Mouse (Mus musculus): ENCODE measurements around the gene Gm4450.
"Not testable (repeated sequence)": the region's sequence is repeated elsewhere in the genome, so short reads cannot be mapped to it uniquely, and the experiment has no call there.

Gene Gm4450

DNA sequence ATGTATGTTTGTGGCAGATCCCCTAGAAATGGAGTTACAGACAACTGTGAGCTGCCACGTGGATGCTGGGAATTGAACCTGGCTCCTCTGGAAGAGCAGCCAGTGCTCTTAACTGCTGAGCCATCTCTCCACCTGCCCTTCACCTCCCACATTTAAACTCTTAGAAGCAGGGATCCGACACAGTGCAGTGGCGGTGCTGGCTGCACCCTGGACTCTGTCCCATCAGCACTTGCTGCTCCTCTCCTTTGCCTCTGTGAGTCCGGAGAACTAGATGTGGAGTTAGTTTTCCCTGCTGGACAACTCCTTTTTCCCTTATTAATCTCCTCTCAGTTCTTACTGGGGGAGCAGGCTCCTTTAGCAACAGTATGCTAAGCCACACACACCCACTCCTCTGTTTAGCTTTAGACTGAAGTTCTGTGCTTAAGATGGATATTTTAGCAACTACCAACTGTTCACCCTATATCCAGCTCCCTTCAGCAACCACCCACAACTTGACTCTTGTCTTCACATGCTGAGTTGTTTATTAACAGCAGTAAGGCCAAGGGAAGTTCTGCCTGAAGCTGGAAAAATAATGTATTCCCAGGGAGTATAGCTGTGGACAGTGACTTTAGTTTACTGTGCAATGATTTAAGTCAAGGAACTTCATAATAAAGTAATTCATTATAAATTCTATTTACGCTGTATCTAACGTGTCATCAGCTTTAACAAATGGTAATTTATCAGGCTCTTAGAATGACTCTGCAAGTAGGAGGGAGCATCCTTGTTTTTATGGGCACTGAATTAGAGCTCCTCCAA, 37.7 kb downstream of the Gm4450 start:
- DNase-seq (ENCODE audit: low read depth in 1 of 2, low spot score in 2 of 2), result no peak

DNA sequence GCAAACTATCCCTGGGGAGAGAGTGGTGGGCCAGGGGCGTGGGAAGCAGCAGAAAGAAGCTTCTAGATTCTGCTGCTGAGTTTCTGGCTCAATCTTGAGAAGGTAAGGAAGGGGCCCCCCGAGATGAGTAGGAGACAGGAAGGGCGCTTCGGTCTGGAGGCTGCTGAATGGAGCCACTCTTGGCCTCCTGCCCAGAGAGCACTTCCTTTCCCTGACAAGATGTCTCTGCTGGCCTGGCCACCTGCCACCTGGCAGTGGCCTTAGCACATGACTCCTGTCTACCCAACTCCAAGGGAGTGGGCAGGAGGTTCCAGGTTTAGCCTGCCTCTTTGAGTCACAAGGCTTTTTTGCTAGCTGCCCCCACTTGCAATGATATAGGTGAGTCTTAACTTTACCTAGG, 39.6 kb downstream of the Gm4450 start:
- no peak for DNase-seq (ENCODE audit: low read depth in 1 of 2, low spot score in 2 of 2)

GRCm38 (mm10) chr3:98416426-98417250, 40.3 kb downstream of the Gm4450 start:
- DNase-seq (ENCODE audit: low read depth in 1 of 2, low spot score in 2 of 2), result no peak

DNA sequence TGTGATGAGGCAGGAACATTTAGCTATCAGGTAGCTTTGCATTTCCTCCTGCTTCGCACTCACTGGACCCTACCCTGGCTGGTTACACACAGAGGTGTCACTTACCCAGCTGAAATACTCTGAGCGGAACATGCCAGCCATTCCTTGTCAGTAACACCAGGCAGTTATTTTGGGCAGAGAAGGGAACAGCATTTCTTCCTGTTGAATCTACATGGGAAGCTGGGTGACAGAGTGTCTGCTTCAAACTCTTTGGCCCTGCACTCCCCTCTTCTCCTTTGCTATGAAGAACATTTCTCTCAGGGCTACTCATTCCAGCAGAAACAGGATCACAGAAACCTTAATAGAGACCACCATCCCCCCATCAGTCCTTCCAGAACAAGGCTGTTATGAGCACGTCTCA, 42.6 kb downstream of the Gm4450 start:
- no peak for DNase-seq (ENCODE audit: low read depth in 1 of 2, low spot score in 2 of 2)

- DNase-seq (ENCODE audit: low read depth in 1 of 2, low spot score in 2 of 2), result no peak
These were observed 43.2 kb downstream of the Gm4450 start for GRCm38 (mm10) chr3:98413733-98414132.

DNA sequence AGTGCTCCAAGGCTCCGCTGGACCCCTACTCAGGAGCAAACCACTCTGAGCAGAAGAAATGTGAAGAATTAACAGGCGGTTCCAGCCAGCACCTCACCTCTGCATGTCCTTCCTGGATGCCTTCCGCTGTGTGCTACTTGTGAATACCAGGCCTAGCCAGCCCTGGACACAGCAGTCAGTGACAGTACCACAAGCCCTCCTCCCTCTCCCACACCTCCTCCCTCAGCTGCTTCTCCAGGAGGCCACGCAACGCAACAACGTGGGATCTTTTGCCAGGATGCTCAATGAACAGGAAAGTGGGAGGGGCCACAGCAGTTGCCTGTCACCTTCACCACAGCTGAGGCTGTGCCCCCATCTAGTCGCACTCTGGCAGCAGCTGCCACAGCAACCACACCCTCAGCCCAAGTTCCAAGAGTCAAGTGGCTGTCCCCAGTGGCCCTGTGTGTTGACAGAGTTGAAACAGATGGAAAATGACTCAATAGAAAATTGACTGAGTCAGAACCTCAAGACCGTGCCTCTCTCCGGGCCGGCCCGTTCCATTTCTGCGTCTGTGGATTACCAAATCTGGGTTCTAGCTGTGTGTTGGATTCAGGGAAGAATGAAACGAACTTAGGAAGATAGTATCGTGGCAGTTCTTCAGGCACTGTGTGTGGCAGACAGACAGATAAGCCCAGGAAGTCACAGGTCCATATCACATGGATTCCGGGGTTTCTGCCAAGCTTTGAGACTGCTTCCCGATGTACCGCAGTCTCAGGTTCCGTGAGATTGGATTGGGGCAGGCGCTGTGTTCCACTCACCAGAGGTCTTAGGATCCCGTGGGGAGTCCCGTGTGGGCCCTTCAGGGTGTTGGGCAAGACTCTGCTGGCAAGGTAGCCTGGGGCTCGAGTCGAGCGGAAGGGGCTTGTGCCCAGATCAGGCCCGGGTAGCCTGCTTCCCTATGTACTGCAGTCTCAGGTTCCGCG, 46.0 kb downstream of the Gm4450 start:
- DNase-seq (ENCODE audit: low read depth in 1 of 2, low spot score in 2 of 2), result not testable (repeated sequence)

DNA sequence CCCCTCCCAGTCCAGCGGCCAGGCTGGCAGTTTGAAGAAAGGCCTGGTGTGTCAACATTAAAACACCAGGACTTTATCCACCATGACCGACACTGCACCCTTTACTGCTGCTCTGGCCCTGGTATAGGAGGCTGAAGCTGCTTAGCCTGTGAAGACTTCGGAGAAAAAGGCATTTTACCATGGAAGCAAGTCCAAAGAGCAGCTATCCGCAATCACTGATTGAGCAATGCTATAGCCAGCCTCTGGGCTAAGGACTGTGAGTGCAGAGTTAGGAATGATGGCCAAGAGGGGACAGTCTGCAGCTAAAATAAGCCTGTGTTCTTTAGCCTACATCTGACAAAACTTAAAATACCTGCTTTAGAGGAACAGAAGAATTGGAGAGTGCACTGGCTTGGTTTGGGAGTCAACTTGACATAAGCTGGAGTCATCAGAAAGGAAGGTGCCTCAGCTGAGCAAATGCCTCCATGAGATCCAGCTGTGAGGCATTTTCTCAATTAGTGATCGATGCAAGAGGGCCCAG, 49.6 kb downstream of the Gm4450 start:
- DNase-seq (ENCODE audit: low read depth in 1 of 2, low spot score in 2 of 2), result not testable (repeated sequence)

GRCm38 (mm10) chr3:98406569-98407144, 50.3 kb downstream of the Gm4450 start:
- not testable (repeated sequence) for DNase-seq (ENCODE audit: low read depth in 1 of 2, low spot score in 2 of 2)

DNA sequence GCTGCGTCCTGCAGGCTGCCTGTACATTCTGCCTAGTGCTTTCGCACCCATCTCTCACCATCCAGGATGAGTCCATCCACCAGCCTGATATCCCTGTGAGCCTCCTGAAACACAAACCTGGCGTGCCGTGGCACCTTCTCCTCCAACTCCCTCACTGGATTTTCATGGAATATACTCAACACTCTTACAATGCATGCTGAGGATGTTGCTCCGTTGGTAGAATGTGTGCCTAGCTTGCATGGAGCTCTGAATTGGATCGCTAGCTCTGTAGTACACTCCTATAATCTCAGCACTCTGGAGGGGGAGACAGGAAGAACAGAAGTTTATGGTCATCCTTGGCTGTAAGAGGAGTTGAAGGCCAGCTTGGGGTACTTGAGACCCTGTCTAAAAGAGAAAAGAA, 51.0 kb downstream of the Gm4450 start:
- DNase-seq (ENCODE audit: low read depth in 1 of 2, low spot score in 2 of 2), result not testable (repeated sequence)

DNA sequence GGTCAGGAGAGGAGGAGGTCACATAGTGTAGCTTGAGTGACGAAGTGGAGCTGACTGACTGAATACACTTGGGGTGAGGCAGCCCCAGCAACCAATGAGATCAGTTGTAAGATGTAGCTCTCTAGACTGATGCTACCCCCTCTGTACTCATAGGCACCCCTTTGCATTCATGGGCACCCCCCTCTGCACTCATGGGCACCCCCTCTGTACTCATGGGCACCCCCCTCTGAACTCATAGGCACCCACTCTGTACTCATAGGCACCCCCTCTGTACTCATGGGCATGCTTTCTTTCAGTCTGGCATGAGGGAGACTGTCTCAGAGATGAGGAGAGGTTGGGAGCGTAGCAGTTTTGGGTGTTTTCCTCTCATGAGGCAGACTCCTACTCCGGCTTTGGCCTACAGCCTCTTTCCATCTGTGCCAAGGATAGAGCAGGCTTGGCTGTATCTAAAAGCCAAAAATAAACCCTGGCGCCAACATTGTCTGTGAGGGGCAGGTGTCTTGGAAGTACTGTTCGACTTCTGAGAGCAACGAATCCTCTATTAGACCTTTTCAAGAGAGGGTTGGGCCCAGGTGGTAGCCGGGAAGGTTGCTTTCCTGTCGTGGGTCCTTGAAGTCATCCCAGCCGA, 52.5 kb downstream of the Gm4450 start:
- DNase-seq (ENCODE audit: low read depth in 1 of 2, low spot score in 2 of 2), result not testable (repeated sequence)
